Mouse (Mus musculus) midbrain, embryonic 15.5 days (tissue): ENCODE data around the gene Supt6. TPM values are rescaled to one million over a fixed set of nuclear protein-coding genes. Genes with fewer than 3 reads are reported as not detected.
A peak's percentile ranks its signal among the peaks of the same experiment; 100 is the strongest.

ENCODE experiments used
- ATAC-seq: fragments of 200-750 bp; cut with Nextera tagmentation; replicated peaks from 2 replicates; pipeline ENCODE4 v1.8.0; 2017; ENCODE audit warnings: moderate TSS enrichment
- H3K27ac ChIP-seq: fragments of 300-500 bp; sonication (generic); 2 replicates; pipeline ENCODE4 v1.5.1; 2015; ENCODE audit warnings: mild to moderate bottlenecking, inconsistent platforms
- H3K27me3 ChIP-seq: fragments of 300-500 bp; sonication (generic); replicated peaks from 2 replicates; pipeline ENCODE4 v1.6.1; 2015; ENCODE audit warnings: inconsistent platforms
- H3K36me3 ChIP-seq: fragments of 300-500 bp; sonication (generic); replicated peaks from 2 replicates; pipeline ENCODE4 v1.6.1; 2015; ENCODE audit warnings: inconsistent platforms
- H3K4me1 ChIP-seq: fragments of 300-500 bp; sonication (generic); 2 replicates; pipeline ENCODE4 v1.6.1; 2015; ENCODE audit warnings: inconsistent platforms
- H3K4me2 ChIP-seq: fragments of 300-500 bp; sonication (generic); 2 replicates; pipeline ENCODE4 v1.6.1; 2015; ENCODE audit warnings: inconsistent platforms, mild to moderate bottlenecking, moderate library complexity
- H3K4me3 ChIP-seq: fragments of 300-500 bp; sonication (generic); 2 replicates; pipeline ENCODE4 v1.5.1; 2015; ENCODE audit warnings: mild to moderate bottlenecking, inconsistent platforms
- H3K9ac ChIP-seq: fragments of 300-500 bp; sonication (generic); 2 replicates; pipeline ENCODE4 v1.6.1; 2015; ENCODE audit warnings: mild to moderate bottlenecking, inconsistent platforms
- H3K9me3 ChIP-seq: fragments of 300-500 bp; sonication (generic); 2 replicates; pipeline ENCODE4 v1.6.1; 2016; ENCODE audit warnings: inconsistent platforms
- WGBS: fragments of 180-500 bp; shearing (Covaris S2); methylation state at CpG from one replicate; pipeline ENCODE4 v1.1.7; 2015; ENCODE audit warnings: mixed read lengths; 5-methylcytosine and 5-hydroxymethylcytosine counted together
- polyA plus RNA-seq: library from polyadenylated mRNA; unstranded; fragments of >200 nt; fragmentation: Nextera tagmentation; extraction: Ambion mirVana; gene quantifications from 2 replicates; pipeline ENCODE4 v1.2.1, GENCODE M21; 2015

The Supt6 gene
- polyA plus RNA-seq, 1 experiment from 2014 or later = 31.7 TPM

GRCm38 (mm10) chr11:78167257-78167959, 78.4 kb downstream of the Supt6 start:
- no peak for ATAC-seq
- WGBS = 85% methylated on average over 14 of the region's 14 CpGs
- no peak overlapping the region for H3K4me3 ChIP-seq

GRCm38 (mm10) chr11:78166640-78167039, 79.1 kb downstream of the Supt6 start:
- WGBS = 67% methylated on average over 6 of the region's 6 CpGs
- Histone ChIP-seq H3K4me1 (peaks cover 31% of the 10 kb centered on the region), H3K36me3 (0 out of 2 replicates have a peak, but pooled peaks cover 3% of the 10 kb centered on the region), H3K27ac (no peak overlapping the region), H3K4me3 (no peak overlapping the region), H3K4me2 (no peak overlapping the region), H3K9ac (no peak overlapping the region), H3K9me3 (no peaks in the 10 kb centered on the region), H3K27me3 (no peaks in the 10 kb centered on the region)
- ATAC-seq = no peak

More at GRCm38 (mm10) chr11:78167257-78167959, 78.4 kb downstream of the Supt6 start:
- H3K36me3 ChIP-seq = no peaks in the 10 kb centered on the region
- peaks cover 23% of the 10 kb centered on the region for H3K4me1 ChIP-seq
- H3K9ac ChIP-seq = no peak overlapping the region
- no peaks in the 10 kb centered on the region for H3K27me3 ChIP-seq
- H3K4me2 ChIP-seq = no peak overlapping the region
- H3K9me3 ChIP-seq = no peaks in the 10 kb centered on the region
- no peak overlapping the region for H3K27ac ChIP-seq

- Histone ChIP-seq H3K27ac (peak overlapping the region; percentile 92; the same call in 1 of the 2 replicates), H3K4me1 (peaks cover 32% of the 10 kb centered on the region), H3K9ac (peak overlapping the region; percentile 95; the same call in 1 of the 2 replicates), H3K4me3 (peak overlapping the region; percentile 69), H3K4me2 (peak overlapping the region; percentile 72), H3K9me3 (no peaks in the 10 kb centered on the region), H3K27me3 (no peaks in the 10 kb centered on the region), H3K36me3 (peaks cover 5% of the 10 kb centered on the region)
- whole genome bisulfite sequencing = 47% methylated on average over 4 of the region's 4 CpGs
- ATAC-seq = no peak
These were observed 79.6 kb downstream of the Supt6 start for GRCm38 (mm10) chr11:78166161-78166560.

GRCm38 (mm10) chr11:78165761-78166109, 80.1 kb downstream of the Supt6 start:
- Histone ChIP-seq H3K27ac (peak overlapping the region; percentile 92), H3K4me3 (peak overlapping the region; percentile 69), H3K9me3 (no peaks in the 10 kb centered on the region), H3K36me3 (peaks cover 9% of the 10 kb centered on the region), H3K4me1 (peaks cover 32% of the 10 kb centered on the region), H3K9ac (peak overlapping the region; percentile 95), H3K4me2 (peak overlapping the region; percentile 72), H3K27me3 (no peaks in the 10 kb centered on the region)
- WGBS = 3% methylated on average over 16 of the region's 16 CpGs
- ATAC-seq = peak; percentile 38

GRCm38 (mm10) chr11:78164924-78165760, 80.6 kb downstream of the Supt6 start, which contains the start of gene Traf4:
Traf4 (minus strand) TSS chr11:78165589.
- no peaks in the 10 kb centered on the region for H3K27me3 ChIP-seq
- H3K9ac ChIP-seq = peak within 1 kb of the TSS; percentile 95
- peak within 1 kb of the TSS; percentile 72 for H3K4me2 ChIP-seq
- peaks cover 15% of the 10 kb centered on the region for H3K36me3 ChIP-seq
- peak within 1 kb of the TSS; percentile 69 for H3K4me3 ChIP-seq
- 0% methylated on average over 78 of the region's 78 CpGs for WGBS
- peak within 1 kb of the TSS; percentile 92 for H3K27ac ChIP-seq
- no peaks in the 10 kb centered on the region for H3K9me3 ChIP-seq
- ATAC-seq = peak; percentile 90
- H3K4me1 ChIP-seq = peaks cover 32% of the 10 kb centered on the region

GRCm38 (mm10) chr11:78164604-78164923, 81.2 kb downstream of the Supt6 start:
- Histone ChIP-seq H3K4me2 (peak overlapping the region; percentile 72), H3K27me3 (no peaks in the 10 kb centered on the region), H3K4me1 (peaks cover 32% of the 10 kb centered on the region), H3K36me3 (peaks cover 15% of the 10 kb centered on the region), H3K27ac (peak overlapping the region; percentile 92), H3K4me3 (peak overlapping the region; percentile 69), H3K9ac (peak overlapping the region; percentile 95), H3K9me3 (no peaks in the 10 kb centered on the region)
- peak; percentile 25; the same call in 1 of the 2 replicates for ATAC-seq
- under 1% methylated on average over 14 of the region's 14 CpGs for WGBS

- Histone ChIP-seq H3K9me3 (no peaks in the 10 kb centered on the region), H3K36me3 (peaks cover 15% of the 10 kb centered on the region), H3K27ac (peak overlapping the region; percentile 92), H3K4me1 (peaks cover 33% of the 10 kb centered on the region), H3K27me3 (no peaks in the 10 kb centered on the region), H3K4me2 (peak overlapping the region; percentile 72), H3K9ac (peak overlapping the region; percentile 95), H3K4me3 (peak overlapping the region; percentile 69)
- WGBS = under 1% methylated on average over 22 of the region's 22 CpGs
- peak; percentile 18 for ATAC-seq
These were observed 81.8 kb downstream of the Supt6 start for GRCm38 (mm10) chr11:78163681-78164603.

GRCm38 (mm10) chr11:78163045-78163444, 82.7 kb downstream of the Supt6 start:
- Histone ChIP-seq H3K4me3 (peak overlapping the region; percentile 69), H3K27ac (peak overlapping the region; percentile 92), H3K9me3 (no peaks in the 10 kb centered on the region), H3K9ac (peak overlapping the region; percentile 95), H3K4me2 (peak overlapping the region; percentile 72), H3K27me3 (no peaks in the 10 kb centered on the region), H3K4me1 (peaks cover 40% of the 10 kb centered on the region), H3K36me3 (peaks cover 21% of the 10 kb centered on the region)
- ATAC-seq = no peak
- 86% methylated on average over 2 of the region's 2 CpGs for WGBS

- 32% methylated on average over 6 of the region's 6 CpGs for WGBS
- no peak for ATAC-seq
- Histone ChIP-seq H3K4me2 (peak overlapping the region; percentile 72), H3K4me1 (peaks cover 40% of the 10 kb centered on the region), H3K27me3 (no peaks in the 10 kb centered on the region), H3K4me3 (peak overlapping the region; percentile 69), H3K9me3 (no peaks in the 10 kb centered on the region), H3K9ac (0 out of 2 replicates have a peak overlapping the region, but pooled peaks have one; percentile 95), H3K36me3 (peaks cover 24% of the 10 kb centered on the region), H3K27ac (peak overlapping the region; percentile 92)
These were observed 83.3 kb downstream of the Supt6 start for GRCm38 (mm10) chr11:78162504-78162903.

GRCm38 (mm10) chr11:78161968-78162367, 83.8 kb downstream of the Supt6 start:
- peak overlapping the region; percentile 92 for H3K27ac ChIP-seq
- no peaks in the 10 kb centered on the region for H3K9me3 ChIP-seq
- H3K4me1 ChIP-seq = peaks cover 40% of the 10 kb centered on the region
- 0 out of 2 replicates have a peak overlapping the region, but pooled peaks have one; percentile 69 for H3K4me3 ChIP-seq
- peaks cover 24% of the 10 kb centered on the region for H3K36me3 ChIP-seq
- no peaks in the 10 kb centered on the region for H3K27me3 ChIP-seq
- peak overlapping the region; percentile 72; the same call in 1 of the 2 replicates for H3K4me2 ChIP-seq
- H3K9ac ChIP-seq = no peak overlapping the region
- 68% methylated on average over 4 of the region's 4 CpGs for WGBS
- no peak for ATAC-seq

GRCm38 (mm10) chr11:78161169-78161568, 84.6 kb downstream of the Supt6 start:
- 87% methylated on average over 14 of the region's 14 CpGs for WGBS
- Histone ChIP-seq H3K36me3 (peaks cover 27% of the 10 kb centered on the region), H3K9ac (no peak overlapping the region), H3K27ac (no peak overlapping the region), H3K4me2 (no peak overlapping the region), H3K4me3 (no peak overlapping the region), H3K27me3 (no peaks in the 10 kb centered on the region), H3K9me3 (no peaks in the 10 kb centered on the region), H3K4me1 (peaks cover 38% of the 10 kb centered on the region)
- no peak for ATAC-seq
